Mouse (Mus musculus) intestine, embryonic 15.5 days (tissue): ENCODE data around the gene BC037034. TPM values are rescaled to one million over a fixed set of nuclear protein-coding genes. Genes with fewer than 3 reads are reported as not detected.

ENCODE experiments used
- ATAC-seq: fragments of 200-750 bp; cut with Nextera tagmentation; 2 replicates; pipeline ENCODE4 v1.8.0; 2017; ENCODE audit warnings: moderate TSS enrichment, moderate library complexity
- H3K27ac ChIP-seq: fragments of 300-500 bp; sonication (generic); 2 replicates; pipeline ENCODE4 v1.5.1; 2015; ENCODE audit warnings: mild to moderate bottlenecking, inconsistent platforms
- H3K27me3 ChIP-seq: fragments of 300-500 bp; sonication (generic); replicated peaks from 2 replicates; pipeline ENCODE4 v1.6.1; 2015; ENCODE audit warnings: inconsistent platforms
- H3K36me3 ChIP-seq: fragments of 300-500 bp; sonication (generic); 2 replicates; pipeline ENCODE4 v1.6.1; 2015; ENCODE audit warnings: inconsistent platforms
- H3K4me1 ChIP-seq: fragments of 300-500 bp; sonication (generic); replicated peaks from 2 replicates; pipeline ENCODE4 v1.6.1; 2015; ENCODE audit warnings: inconsistent platforms
- H3K4me2 ChIP-seq: fragments of 300-500 bp; sonication (generic); replicated peaks from 2 replicates; pipeline ENCODE4 v1.6.1; 2015; ENCODE audit warnings: mild to moderate bottlenecking, inconsistent platforms
- H3K4me3 ChIP-seq: fragments of 300-500 bp; sonication (generic); replicated peaks from 2 replicates; pipeline ENCODE4 v1.5.1; 2015; ENCODE audit warnings: inconsistent platforms
- H3K9ac ChIP-seq: fragments of 300-500 bp; sonication (generic); 2 replicates; pipeline ENCODE4 v1.6.1; 2015; ENCODE audit warnings: inconsistent platforms
- H3K9me3 ChIP-seq: fragments of 300-500 bp; sonication (generic); 2 replicates; pipeline ENCODE4 v1.6.1; 2016; ENCODE audit warnings: inconsistent platforms
- WGBS: fragments of 180-500 bp; shearing (Covaris S2); methylation state at CpG from one replicate; pipeline ENCODE4 v1.1.7; 2015; 5-methylcytosine and 5-hydroxymethylcytosine counted together
- polyA plus RNA-seq: library from polyadenylated mRNA; unstranded; fragments of >200 nt; fragmentation: Nextera tagmentation; extraction: Ambion mirVana; gene quantifications from 2 replicates; pipeline ENCODE4 v1.2.1, GENCODE M21; 2015

BC037034 gene
- polyA plus RNA-seq, 1 experiment from 2014 or later: 4.8 TPM

DNA sequence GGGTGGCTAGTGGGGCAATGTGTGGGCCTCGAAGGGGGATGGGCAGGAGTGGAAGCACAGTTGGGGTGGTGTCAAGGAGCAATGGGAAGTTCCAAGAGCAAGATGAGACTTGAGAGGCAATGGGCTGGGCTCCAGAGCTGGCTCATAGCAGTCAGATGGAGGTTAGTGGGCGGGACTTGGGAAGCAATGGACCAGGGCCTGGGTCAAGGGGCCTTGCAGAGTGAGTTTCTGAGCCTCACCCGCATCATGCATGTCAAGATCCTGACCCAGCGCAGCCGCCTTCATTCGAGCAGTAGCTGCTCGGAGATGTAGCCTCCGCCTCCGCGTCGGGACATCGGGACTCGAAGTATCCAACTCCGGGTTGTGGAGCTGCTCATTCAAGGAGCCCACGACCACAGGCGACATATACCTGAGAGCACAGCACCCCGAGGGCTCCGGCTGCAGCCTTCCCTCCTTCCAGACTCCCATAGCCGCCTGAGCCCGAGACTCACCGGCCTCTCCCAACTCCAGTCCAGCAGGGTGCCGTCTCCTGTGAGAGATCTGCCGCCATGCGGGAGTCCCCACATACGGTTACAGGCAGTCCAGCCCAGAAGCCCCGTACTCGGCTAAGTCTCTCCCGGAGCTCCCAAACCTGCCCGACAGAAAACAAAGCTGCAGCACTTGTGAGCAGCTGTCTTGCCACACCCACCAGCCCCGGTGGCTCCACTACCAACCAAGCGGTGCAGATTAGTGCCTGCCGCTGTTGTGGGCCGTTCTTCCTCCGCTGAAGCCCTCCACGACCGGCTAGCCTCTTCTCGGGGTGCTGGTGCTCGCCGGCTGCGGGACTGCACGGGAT is 11.6 kb upstream of the BC037034 start:
- Histone ChIP-seq H3K27ac (no peak overlapping the region), H3K9me3 (no peaks in the 10 kb centered on the region), H3K36me3 (no peaks in the 10 kb centered on the region), H3K4me1 (peaks cover 22% of the 10 kb centered on the region), H3K4me3 (peak overlapping the region; percentile 11; the same call in 1 of the 2 replicates), H3K27me3 (no peaks in the 10 kb centered on the region), H3K9ac (no peak overlapping the region), H3K4me2 (peak overlapping the region; percentile 47)
- WGBS: 34% methylated on average over 41 of the region's 41 CpGs
- ATAC-seq: no peak

- Histone ChIP-seq H3K9me3 (no peaks in the 10 kb centered on the region), H3K27ac (no peak overlapping the region), H3K4me2 (no peak overlapping the region), H3K4me1 (peaks cover 17% of the 10 kb centered on the region; the same call in 1 of the 2 replicates), H3K36me3 (no peaks in the 10 kb centered on the region), H3K9ac (no peak overlapping the region), H3K27me3 (no peaks in the 10 kb centered on the region), H3K4me3 (no peak overlapping the region)
- no peak for ATAC-seq
- WGBS: 80% methylated on average over 8 of the region's 8 CpGs
These were observed 10.4 kb upstream of the BC037034 start for GRCm38 (mm10) chr5:138274186-138274585.

DNA sequence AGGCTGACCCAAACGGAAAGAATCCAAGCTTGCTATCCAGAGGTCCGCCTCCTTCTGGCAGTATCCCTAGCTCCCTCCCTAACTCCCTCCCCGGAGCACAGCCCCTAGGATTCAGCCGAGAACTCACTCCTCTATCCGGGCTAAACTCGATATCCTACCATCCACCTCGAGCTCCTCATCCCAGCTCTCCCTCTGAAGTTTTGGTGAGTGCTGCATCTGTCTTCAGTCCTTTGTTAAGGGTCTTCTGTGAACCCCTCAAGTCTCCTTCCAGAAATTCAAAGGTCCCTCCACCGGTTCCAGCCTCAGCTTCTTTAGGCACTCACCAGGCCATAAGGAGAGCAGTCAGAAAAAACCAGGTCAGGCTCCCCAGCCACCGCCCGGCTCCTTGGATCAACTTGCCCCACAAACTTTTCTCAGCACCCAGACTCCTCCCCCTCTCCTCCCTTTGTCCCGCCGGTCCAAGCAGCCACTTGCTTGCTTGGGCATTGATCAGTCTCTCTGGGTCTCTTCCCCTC is 8.6 kb upstream of the BC037034 start, which contains the start of gene Gal3st4:
Gal3st4 (minus strand) TSS at position 432 of the 515 bp plus-strand sequence.
- whole genome bisulfite sequencing: 3% methylated on average over 12 of the region's 12 CpGs
- ATAC-seq: peak; percentile 57; the same call in 1 of the 2 replicates
- Histone ChIP-seq H3K4me3 (peak within 1 kb of the TSS; percentile 15; the same call in 1 of the 2 replicates), H3K27ac (peak within 1 kb of the TSS; percentile 36; the same call in 1 of the 2 replicates), H3K36me3 (no peaks in the 10 kb centered on the region), H3K27me3 (no peaks in the 10 kb centered on the region), H3K9me3 (no peaks in the 10 kb centered on the region), H3K4me1 (peaks cover 10% of the 10 kb centered on the region; the same call in 1 of the 2 replicates), H3K9ac (peak within 1 kb of the TSS; percentile 37), H3K4me2 (peak within 1 kb of the TSS; percentile 52)

DNA sequence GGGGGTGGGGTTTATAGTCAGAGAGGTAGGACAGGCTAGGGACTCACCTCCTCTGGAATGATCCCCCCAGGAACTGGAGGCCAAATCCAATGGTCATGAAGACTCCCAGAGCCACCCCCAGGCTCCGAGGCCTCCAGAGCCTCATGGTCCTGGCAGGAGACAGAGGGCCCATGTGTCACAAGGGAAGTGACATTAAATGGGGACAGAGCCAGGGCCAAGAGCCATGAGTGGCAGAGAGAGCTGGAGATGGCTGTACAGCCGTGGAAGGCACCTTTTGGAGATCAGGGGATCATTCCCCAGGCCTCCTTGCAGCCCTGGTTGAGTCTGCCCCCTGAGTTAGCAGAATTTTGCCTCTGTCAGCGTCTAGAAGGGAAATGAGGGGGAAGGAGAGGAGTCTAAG is 7.4 kb upstream of the BC037034 start:
- Histone ChIP-seq H3K27ac (no peak overlapping the region), H3K4me2 (no peak overlapping the region), H3K4me1 (peaks cover 10% of the 10 kb centered on the region; the same call in 1 of the 2 replicates), H3K27me3 (no peaks in the 10 kb centered on the region), H3K4me3 (no peak overlapping the region), H3K9me3 (no peaks in the 10 kb centered on the region), H3K9ac (no peak overlapping the region), H3K36me3 (peaks cover 1% of the 10 kb centered on the region; the same call in 1 of the 2 replicates)
- WGBS: 70% methylated on average over 3 of the region's 3 CpGs
- no peak for ATAC-seq

DNA sequence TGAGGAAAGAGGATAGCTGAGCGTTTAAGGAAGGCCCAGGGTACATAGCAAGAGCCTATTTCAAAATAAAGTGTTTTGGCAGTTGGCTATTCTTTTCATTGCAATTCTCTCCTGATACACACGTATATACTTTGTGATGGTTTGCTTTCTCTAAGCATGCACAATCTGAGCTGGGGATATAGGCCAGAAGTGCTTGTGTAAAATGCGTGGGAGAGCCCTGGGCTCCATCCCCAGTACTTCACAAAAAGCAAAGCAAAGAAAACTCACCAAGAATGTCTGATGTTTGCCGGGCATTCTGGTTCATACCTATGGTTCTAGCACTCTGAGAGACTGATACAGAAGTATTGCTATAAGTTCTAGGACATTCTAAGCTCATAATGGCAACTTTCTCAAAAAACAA is 5.1 kb upstream of the BC037034 start:
- no peak overlapping the region for H3K4me2 ChIP-seq
- WGBS: 73% methylated on average over 4 of the region's 4 CpGs
- H3K4me1 ChIP-seq: peaks cover 4% of the 10 kb centered on the region
- peaks cover 3% of the 10 kb centered on the region; the same call in 1 of the 2 replicates for H3K36me3 ChIP-seq
- H3K27ac ChIP-seq: no peak overlapping the region
- H3K9ac ChIP-seq: no peak overlapping the region
- ATAC-seq: no peak
- no peaks in the 10 kb centered on the region for H3K9me3 ChIP-seq
- no peaks in the 10 kb centered on the region for H3K27me3 ChIP-seq
- no peak overlapping the region for H3K4me3 ChIP-seq

DNA sequence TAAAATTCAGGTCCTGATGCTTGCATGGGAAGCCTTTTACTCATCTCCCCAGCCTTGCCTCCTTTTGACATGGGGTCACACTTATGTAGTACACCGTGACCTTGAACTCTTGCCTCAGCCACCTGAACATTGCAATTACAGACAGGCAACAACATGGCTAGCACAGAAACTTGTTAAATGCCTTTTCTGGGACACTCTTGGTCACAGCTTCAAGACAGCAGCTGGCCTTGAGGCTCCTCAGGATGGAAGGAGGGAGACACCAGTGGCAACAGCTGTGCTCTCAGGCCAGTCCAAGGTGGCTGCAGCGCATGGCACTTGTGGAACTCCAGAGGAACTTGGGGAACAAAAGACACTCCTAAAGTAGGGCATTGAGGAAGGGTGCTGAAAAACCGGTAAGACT is 3.3 kb upstream of the BC037034 start:
- Histone ChIP-seq H3K4me1 (peaks cover 17% of the 10 kb centered on the region), H3K4me3 (no peak overlapping the region), H3K9ac (no peak overlapping the region), H3K27me3 (no peaks in the 10 kb centered on the region), H3K4me2 (no peak overlapping the region), H3K36me3 (peaks cover 3% of the 10 kb centered on the region; the same call in 1 of the 2 replicates), H3K27ac (no peak overlapping the region), H3K9me3 (no peaks in the 10 kb centered on the region)
- WGBS: 82% methylated on average over 3 of the region's 3 CpGs
- no peak for ATAC-seq

DNA sequence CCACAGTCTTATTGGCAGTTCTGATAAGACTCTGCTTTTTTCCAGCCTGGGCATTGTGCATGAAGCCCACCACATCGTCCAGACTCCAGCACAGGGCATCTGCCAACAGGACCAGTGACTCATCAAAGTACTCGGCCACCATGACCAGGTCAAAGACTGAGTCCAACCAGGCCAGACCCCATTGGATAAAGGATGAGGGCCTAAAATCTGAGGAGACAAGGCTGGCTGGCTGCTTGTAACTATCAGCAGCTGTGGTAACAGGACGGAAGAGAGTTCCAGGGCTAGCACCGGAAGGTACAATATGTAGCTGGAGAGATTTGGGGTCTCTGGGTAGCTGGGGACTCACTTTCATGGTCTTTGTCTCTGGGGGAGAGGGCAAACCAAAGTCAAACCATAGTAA is 1.9 kb upstream of the BC037034 start:
- Histone ChIP-seq H3K4me1 (peaks cover 17% of the 10 kb centered on the region), H3K4me3 (no peak overlapping the region), H3K9ac (no peak overlapping the region), H3K9me3 (no peaks in the 10 kb centered on the region), H3K27ac (no peak overlapping the region), H3K4me2 (no peak overlapping the region), H3K27me3 (no peaks in the 10 kb centered on the region), H3K36me3 (peaks cover 11% of the 10 kb centered on the region)
- ATAC-seq: no peak
- 95% methylated on average over 4 of the region's 4 CpGs for WGBS

DNA sequence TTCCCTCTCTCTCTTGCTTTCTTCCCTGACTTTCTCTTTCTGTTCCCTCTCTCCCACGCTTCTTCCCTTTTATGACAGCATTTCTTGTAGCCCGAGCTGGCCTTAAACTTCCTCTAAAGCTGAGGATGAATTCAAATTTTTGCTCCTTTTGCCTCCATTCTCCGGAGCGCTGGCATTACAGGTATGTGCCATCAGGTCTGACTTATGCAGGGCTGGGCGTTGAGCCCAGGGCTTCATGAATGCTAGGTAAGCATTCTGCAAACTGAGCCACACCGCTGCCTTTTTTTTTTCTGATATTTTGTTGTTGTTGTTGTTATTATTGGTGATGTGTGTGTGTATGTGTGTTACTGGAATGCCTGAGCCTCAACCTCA is 360 bp upstream of the BC037034 start:
- H3K36me3 ChIP-seq: peaks cover 17% of the 10 kb centered on the region
- 12% methylated on average over 6 of the region's 6 CpGs for WGBS
- peaks cover 21% of the 10 kb centered on the region for H3K4me1 ChIP-seq
- no peaks in the 10 kb centered on the region for H3K27me3 ChIP-seq
- H3K27ac ChIP-seq: no peak overlapping the region
- peak overlapping the region; percentile 92 for H3K4me2 ChIP-seq
- H3K9ac ChIP-seq: peak overlapping the region; percentile 84
- no peaks in the 10 kb centered on the region for H3K9me3 ChIP-seq
- peak overlapping the region; percentile 80 for H3K4me3 ChIP-seq
- no peak for ATAC-seq

DNA sequence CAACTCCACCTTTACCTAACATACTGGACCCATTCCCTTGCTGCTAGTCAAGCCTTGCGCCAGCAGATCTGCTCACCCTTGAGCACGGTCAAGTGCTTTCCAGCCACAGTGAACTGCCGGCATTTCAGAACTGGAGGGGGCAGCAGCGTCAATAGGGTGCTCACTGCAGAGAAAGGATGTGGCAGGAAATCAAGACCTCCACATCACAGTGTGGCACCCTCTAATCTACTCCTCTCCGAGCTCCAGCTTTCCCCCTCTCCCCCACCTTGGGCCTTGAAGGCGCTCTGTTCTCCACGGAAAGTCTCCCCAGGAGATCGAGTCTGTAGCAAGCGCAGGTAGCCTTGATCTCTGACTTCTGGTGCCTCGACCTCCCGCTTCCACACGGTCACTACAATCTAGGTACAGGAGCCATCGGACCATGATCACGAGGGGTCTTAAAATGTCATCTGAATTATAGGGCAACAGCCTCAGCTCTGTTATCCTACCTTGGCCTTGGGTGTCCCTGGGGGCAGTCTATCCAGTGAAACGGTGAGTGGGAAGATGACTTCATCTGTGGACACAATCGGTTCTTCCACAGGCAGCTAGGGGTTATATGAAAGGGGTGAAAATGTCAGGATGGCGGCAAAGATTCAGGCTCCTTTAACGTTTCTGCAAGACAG is 1.1 kb downstream of the BC037034 start:
- Histone ChIP-seq H3K9ac (peak overlapping the region; percentile 84), H3K4me1 (peaks cover 21% of the 10 kb centered on the region), H3K9me3 (no peaks in the 10 kb centered on the region), H3K27me3 (no peaks in the 10 kb centered on the region), H3K36me3 (peaks cover 21% of the 10 kb centered on the region), H3K4me2 (peak overlapping the region; percentile 92), H3K4me3 (peak overlapping the region; percentile 80), H3K27ac (no peak overlapping the region)
- whole genome bisulfite sequencing: 62% methylated on average over 18 of the region's 18 CpGs
- no peak for ATAC-seq

- Histone ChIP-seq H3K9me3 (no peaks in the 10 kb centered on the region), H3K4me1 (peaks cover 21% of the 10 kb centered on the region), H3K36me3 (peaks cover 22% of the 10 kb centered on the region), H3K9ac (peak overlapping the region; percentile 17; the same call in 1 of the 2 replicates), H3K27ac (no peak overlapping the region), H3K4me2 (peak overlapping the region; percentile 92), H3K4me3 (peak overlapping the region; percentile 80; the same call in 1 of the 2 replicates), H3K27me3 (no peaks in the 10 kb centered on the region)
- whole genome bisulfite sequencing: 70% methylated on average over 4 of the region's 4 CpGs
- ATAC-seq: no peak
These were observed 1.8 kb downstream of the BC037034 start for GRCm38 (mm10) chr5:138262001-138262400.

DNA sequence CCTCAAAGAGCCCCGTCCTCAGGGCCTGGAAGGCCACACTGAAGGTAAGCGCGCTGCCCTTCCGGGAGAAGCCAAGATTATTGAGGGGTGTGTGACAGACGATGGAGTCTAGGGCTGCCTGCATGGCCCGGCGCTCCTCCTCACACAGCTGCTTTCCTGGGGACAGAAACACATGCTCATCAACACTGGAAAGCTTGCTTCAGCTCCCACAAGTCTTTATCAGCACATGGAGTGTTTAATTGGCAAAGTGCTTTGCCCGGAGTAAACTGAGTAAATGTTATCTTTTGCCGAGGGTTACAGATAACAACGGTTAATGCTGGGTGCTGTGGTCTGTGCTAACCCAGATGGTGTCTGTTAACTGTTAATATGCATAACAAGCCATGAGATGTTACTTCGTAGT is 3.0 kb downstream of the BC037034 start:
- Histone ChIP-seq H3K36me3 (peaks cover 19% of the 10 kb centered on the region), H3K4me1 (peaks cover 23% of the 10 kb centered on the region), H3K9me3 (no peaks in the 10 kb centered on the region), H3K4me3 (no peak overlapping the region), H3K9ac (no peak overlapping the region), H3K27ac (no peak overlapping the region), H3K4me2 (no peak overlapping the region), H3K27me3 (no peaks in the 10 kb centered on the region)
- no peak for ATAC-seq
- 75% methylated on average over 11 of the region's 11 CpGs for WGBS

DNA sequence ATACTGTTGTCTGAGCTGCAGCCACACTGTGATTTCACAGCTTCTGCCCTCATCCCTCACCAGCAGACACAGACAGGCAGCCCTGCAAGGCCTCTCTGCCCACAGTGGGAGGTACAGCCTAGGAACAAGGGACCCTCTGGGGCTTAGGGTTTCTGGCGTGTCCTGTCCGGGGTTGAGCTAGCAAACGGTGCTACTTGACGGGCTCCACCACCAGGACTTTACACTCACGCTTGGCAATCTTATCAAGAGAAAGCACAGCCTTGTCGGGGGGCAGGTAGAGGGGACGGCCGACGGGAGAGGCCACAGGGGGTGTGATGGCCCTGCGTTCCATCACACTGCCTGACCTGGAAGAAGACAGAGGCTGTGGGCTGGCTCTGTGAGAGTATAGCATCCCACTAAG is 3.8 kb downstream of the BC037034 start:
- no peaks in the 10 kb centered on the region for H3K27me3 ChIP-seq
- no peak overlapping the region for H3K4me3 ChIP-seq
- peak overlapping the region; percentile 24 for H3K9ac ChIP-seq
- WGBS: 71% methylated on average over 10 of the region's 10 CpGs
- H3K36me3 ChIP-seq: peaks cover 19% of the 10 kb centered on the region
- no peak overlapping the region for H3K4me2 ChIP-seq
- H3K27ac ChIP-seq: no peak overlapping the region
- H3K4me1 ChIP-seq: peaks cover 23% of the 10 kb centered on the region
- no peak for ATAC-seq
- no peaks in the 10 kb centered on the region for H3K9me3 ChIP-seq
